ENCODE assay signal across 23 mouse cellular contexts in genomic region chr15:8595226-8595625, GRCm38 (mm10).
A peak's percentile ranks its signal among the peaks of the same experiment; 100 is the strongest.
DNase-seq lines count a peak whose midpoint lies in the region; ATAC-seq and TF ChIP-seq lines count a peak whose summit lies in the region.
"Had no signal": no experiment of that assay in that cellular context is flagged by ENCODE, and none has a peak within 500 bp of the region (broad histone marks: within the 10 kb centered on the region; RNA-seq: fewer than 3 reads in every experiment).

No protein-coding gene starts in this region.

- H3K36me3 ChIP-seq in ES-Bruce4 (ENCODE audit: control insufficient read depth, insufficient read depth, low read length, poor library complexity, severe bottlenecking): no peaks in the 10 kb centered on the region
- H3K36me3 ChIP-seq in hindbrain, embryonic 11.5 days (ENCODE audit: control insufficient read depth, insufficient read depth, low read length): no peaks in the 10 kb centered on the region
- H3K36me3 ChIP-seq in heart, embryonic 12.5 days: no peaks in the 10 kb centered on the region
- H3K36me3 ChIP-seq: embryonic facial prominence, embryonic 12.5 days; hindbrain, embryonic 13.5 days; intestine, embryonic 15.5 days; lung, embryonic 15.5 days; midbrain, embryonic 13.5 days; neural tube, embryonic 15.5 days; stomach, embryonic 15.5 days had no signal

- no peak overlapping the region for H3K4me2 ChIP-seq in hindbrain, embryonic 11.5 days (replicated peaks; ENCODE audit: low read depth, low read length)
- H3K4me2 ChIP-seq in heart, embryonic 12.5 days: no peak overlapping the region
- H3K4me2 ChIP-seq: embryonic facial prominence, embryonic 12.5 days; hindbrain, embryonic 13.5 days; intestine, embryonic 15.5 days; lung, embryonic 15.5 days; midbrain, embryonic 13.5 days; neural tube, embryonic 15.5 days; stomach, embryonic 15.5 days had no signal

- no peak for DNase-seq in frontal cortex, postnatal 25 days (ENCODE audit: low spot score in 2 of 2)
- DNase-seq in lung, postnatal 36 days: peak; percentile 18
- DNase-seq in lung, postnatal 4 days: no peak
- no peak for DNase-seq in hindbrain, embryonic 11.5 days (ENCODE audit: low spot score)
- DNase-seq: adrenal gland, postnatal 14 days; cerebellum, adult 8-10 months; gastrocnemius, adult 2 months; liver; thymus, postnatal 25 days had no signal

- H3K9ac ChIP-seq in ES-Bruce4 (ENCODE audit: low read depth, poor library complexity, severe bottlenecking): no peak overlapping the region
- no peak overlapping the region for H3K9ac ChIP-seq in hindbrain, embryonic 11.5 days (ENCODE audit: low read depth, low read length)
- no peak overlapping the region for H3K9ac ChIP-seq in heart, embryonic 12.5 days
- H3K9ac ChIP-seq: embryonic facial prominence, embryonic 12.5 days; hindbrain, embryonic 13.5 days; intestine, embryonic 15.5 days; lung, embryonic 15.5 days; midbrain, embryonic 13.5 days; neural tube, embryonic 15.5 days; stomach, embryonic 15.5 days had no signal

- TF ChIP-seq EP300 in ES-Bruce4 (IDR thresholded peaks at IDR 0.05; ENCODE audit: insufficient read depth, low read depth, low read length): no peak

- no peaks in the 10 kb centered on the region for H3K9me3 ChIP-seq in ES-Bruce4 (replicated peaks; ENCODE audit: control insufficient read depth, insufficient read depth, low read length, poor library complexity, severe bottlenecking)
- no peaks in the 10 kb centered on the region for H3K9me3 ChIP-seq in hindbrain, embryonic 11.5 days (ENCODE audit: control insufficient read depth, low read length)
- H3K9me3 ChIP-seq in heart, embryonic 12.5 days (replicated peaks): no peaks in the 10 kb centered on the region
- H3K9me3 ChIP-seq: embryonic facial prominence, embryonic 12.5 days; hindbrain, embryonic 13.5 days; intestine, embryonic 15.5 days; lung, embryonic 15.5 days; midbrain, embryonic 13.5 days; neural tube, embryonic 15.5 days; stomach, embryonic 15.5 days had no signal

- H3K4me3 ChIP-seq in ES-Bruce4 (ENCODE audit: low read depth, low read length): no peak overlapping the region
- no peak overlapping the region for H3K4me3 ChIP-seq in bone marrow, adult 2 months (replicated peaks; ENCODE audit: control insufficient read depth, low read depth, low read length)
- H3K4me3 ChIP-seq in hindbrain, embryonic 11.5 days (ENCODE audit: low read depth, low read length): no peak overlapping the region
- H3K4me3 ChIP-seq in heart, embryonic 12.5 days: no peak overlapping the region
- H3K4me3 ChIP-seq: embryonic facial prominence, embryonic 12.5 days; gastrocnemius, adult 2 months; hindbrain, embryonic 13.5 days; intestine, embryonic 15.5 days; lung, embryonic 15.5 days; midbrain, embryonic 13.5 days; neural tube, embryonic 15.5 days; stomach, embryonic 15.5 days had no signal

- H3K27ac ChIP-seq in ES-Bruce4 (ENCODE audit: insufficient read depth, low read length): no peak overlapping the region
- no peak overlapping the region for H3K27ac ChIP-seq in bone marrow, adult 2 months (ENCODE audit: control insufficient read depth, insufficient read depth, low read depth, low read length, poor library complexity)
- H3K27ac ChIP-seq in hindbrain, embryonic 11.5 days (ENCODE audit: low read depth, low read length): no peak overlapping the region
- H3K27ac ChIP-seq in heart, embryonic 12.5 days (ENCODE audit: poor library complexity, severe bottlenecking): no peak overlapping the region
- H3K27ac ChIP-seq: embryonic facial prominence, embryonic 12.5 days; gastrocnemius, adult 2 months; hindbrain, embryonic 13.5 days; intestine, embryonic 15.5 days; kidney, postnatal 0 days; lung, embryonic 15.5 days; midbrain, embryonic 13.5 days; neural tube, embryonic 15.5 days; stomach, embryonic 15.5 days had no signal

- H3K27me3 ChIP-seq in ES-Bruce4 (ENCODE audit: control insufficient read depth, insufficient read depth, low read length, poor library complexity, severe bottlenecking): no peaks in the 10 kb centered on the region
- no peaks in the 10 kb centered on the region for H3K27me3 ChIP-seq in hindbrain, embryonic 11.5 days (ENCODE audit: control insufficient read depth, insufficient read depth, low read length)
- H3K27me3 ChIP-seq in heart, embryonic 12.5 days (replicated peaks): no peaks in the 10 kb centered on the region
- H3K27me3 ChIP-seq: embryonic facial prominence, embryonic 12.5 days; hindbrain, embryonic 13.5 days; intestine, embryonic 15.5 days; lung, embryonic 15.5 days; midbrain, embryonic 13.5 days; neural tube, embryonic 15.5 days; stomach, embryonic 15.5 days had no signal

- peak; percentile 88 for ATAC-seq in frontal cortex, adult (ENCODE audit: low TSS enrichment)
- no peak for ATAC-seq in hindbrain, embryonic 11.5 days (ENCODE audit: low FRiP score)
- no peak for ATAC-seq in heart, embryonic 12.5 days (ENCODE audit: insufficient number of reproducible peaks, low FRiP score)
- ATAC-seq: activated CD4-positive, CD25-positive, alpha-beta regulatory T cell, adult 4 months; forebrain, embryonic 16.5 days; intestine, embryonic 15.5 days; midbrain, embryonic 13.5 days had no signal

- TF ChIP-seq POLR2A in ES-Bruce4 (IDR thresholded peaks at IDR 0.05; ENCODE audit: insufficient read depth, low read length): no peak
- no peak for TF ChIP-seq POLR2A in bone marrow, adult 2 months (IDR thresholded peaks at IDR 0.05; ENCODE audit: borderline replicate concordance, control insufficient read depth, low read depth, low read length)

- WGBS in bone marrow, adult 2 months: 76% methylated on average over 12 of the region's 12 CpGs
- 82% methylated on average over 12 of the region's 12 CpGs for WGBS in hindbrain, embryonic 11.5 days
- 65% methylated on average over 12 of the region's 12 CpGs for WGBS in heart, embryonic 12.5 days

- H3K4me1 ChIP-seq in ES-Bruce4 (ENCODE audit: control insufficient read depth, insufficient read depth, low read length): no peaks in the 10 kb centered on the region
- no peaks in the 10 kb centered on the region for H3K4me1 ChIP-seq in bone marrow, adult 2 months (ENCODE audit: control insufficient read depth, insufficient read depth, low read length)
- H3K4me1 ChIP-seq in hindbrain, embryonic 11.5 days (replicated peaks; ENCODE audit: control insufficient read depth, insufficient read depth, low read length): no peaks in the 10 kb centered on the region
- H3K4me1 ChIP-seq in heart, embryonic 12.5 days (replicated peaks): no peaks in the 10 kb centered on the region
- H3K4me1 ChIP-seq: hindbrain, embryonic 13.5 days; intestine, embryonic 15.5 days; lung, embryonic 15.5 days; midbrain, embryonic 13.5 days; neural tube, embryonic 15.5 days; stomach, embryonic 15.5 days had no signal

- TF ChIP-seq CTCF in ES-Bruce4 (IDR thresholded peaks at IDR 0.05; ENCODE audit: low read depth, low read length): peak; percentile 61
- TF ChIP-seq CTCF in bone marrow, adult 2 months (IDR thresholded peaks at IDR 0.05; ENCODE audit: control insufficient read depth, insufficient read depth, low read length): peak; percentile 20; the same call in 1 of the 2 replicates
